Mouse (Mus musculus) v-Abl transformed pro-B cells (cell line): ENCODE measurements around the gene Rab25.

Source experiments
- in situ Hi-C, 2 experiments: fragments of 400-800 bp; cut with MboI; formaldehyde crosslinking; loops; one replicate each; pipeline ENCODE4 v1.15.1; 2025; ENCODE audit not compliant: unreplicated experiment in 2 of 2

Gene Rab25

GRCm38 (mm10) chr3:88568615-88569014, 20.5 kb upstream of the Rab25 start:
- in situ Hi-C loops = no loop called here

- in situ Hi-C loops = no loop called here
These were observed 19.8 kb upstream of the Rab25 start for GRCm38 (mm10) chr3:88567892-88568291.

DNA sequence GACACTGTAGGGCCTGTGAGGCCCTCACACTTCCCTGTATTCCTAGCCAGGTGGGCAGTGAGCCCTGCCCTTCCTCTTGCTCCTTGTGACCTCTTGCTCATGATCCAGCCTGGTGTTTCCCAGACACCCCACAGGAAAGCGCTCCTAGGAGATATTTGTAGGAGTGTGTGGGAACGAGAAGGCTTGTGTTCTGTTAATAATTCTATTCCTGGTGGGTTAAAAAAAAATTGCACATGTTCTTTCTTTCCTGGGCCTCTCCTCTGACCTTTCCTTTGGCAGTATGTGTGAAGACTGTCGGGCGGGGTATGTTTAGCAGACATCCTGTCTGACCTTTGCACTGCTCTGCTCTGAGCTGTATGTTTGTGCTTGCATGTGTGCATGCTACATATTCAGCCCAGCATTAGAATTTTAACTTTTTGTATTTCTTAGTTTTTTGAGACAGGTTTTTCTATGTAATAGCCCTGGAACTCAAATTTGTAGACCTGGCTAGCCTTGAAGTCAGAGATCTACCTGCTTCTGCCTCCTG, 18.5 kb upstream of the Rab25 start:
- in situ Hi-C loops = no loop called here

DNA sequence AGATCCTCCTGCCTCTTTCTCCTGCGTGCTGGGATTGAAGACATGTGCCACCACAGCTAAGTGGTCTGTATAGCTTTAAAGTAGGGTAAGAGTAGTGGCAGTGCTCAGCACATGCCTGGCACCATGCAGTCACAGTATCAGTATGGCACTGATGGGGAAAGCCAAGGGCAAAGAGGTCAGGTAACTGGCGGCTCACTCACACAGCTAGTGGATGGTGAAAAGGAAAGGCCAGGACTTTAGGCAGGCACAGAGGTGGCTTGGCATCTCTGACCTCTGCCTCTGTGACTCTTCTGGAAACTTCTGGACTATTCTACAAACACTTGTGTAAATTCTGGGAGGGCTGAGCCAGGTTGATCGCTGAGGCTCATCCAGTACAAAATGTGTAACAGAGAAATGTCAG, 18.0 kb upstream of the Rab25 start:
- in situ Hi-C loops = no loop called here

- in situ Hi-C loops = no loop called here
These were observed 15.9 kb upstream of the Rab25 start for GRCm38 (mm10) chr3:88563966-88564365.

- in situ Hi-C loops = no loop called here
These were observed 15.3 kb upstream of the Rab25 start for GRCm38 (mm10) chr3:88563442-88563841.

DNA sequence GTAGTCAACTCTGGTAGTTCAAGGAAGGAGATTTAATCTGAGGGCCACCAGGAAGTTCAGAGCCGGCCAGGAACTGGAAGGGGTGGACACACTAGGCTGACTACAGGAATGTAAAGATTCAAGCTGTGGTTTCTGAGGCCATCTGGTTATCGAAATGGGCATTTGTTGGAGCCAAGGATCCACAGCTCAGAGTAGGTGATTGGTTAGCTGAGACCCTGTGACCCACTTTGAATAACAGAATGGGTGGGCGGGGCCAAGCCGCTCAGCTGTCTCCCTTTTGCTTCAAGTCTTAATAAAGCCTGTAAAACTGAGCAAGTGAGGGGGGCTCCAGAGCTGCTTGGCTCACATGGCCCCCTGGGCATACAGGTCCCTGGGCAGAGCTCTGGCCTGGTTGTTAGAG, 13.9 kb upstream of the Rab25 start:
- in situ Hi-C loops = no loop called here

DNA sequence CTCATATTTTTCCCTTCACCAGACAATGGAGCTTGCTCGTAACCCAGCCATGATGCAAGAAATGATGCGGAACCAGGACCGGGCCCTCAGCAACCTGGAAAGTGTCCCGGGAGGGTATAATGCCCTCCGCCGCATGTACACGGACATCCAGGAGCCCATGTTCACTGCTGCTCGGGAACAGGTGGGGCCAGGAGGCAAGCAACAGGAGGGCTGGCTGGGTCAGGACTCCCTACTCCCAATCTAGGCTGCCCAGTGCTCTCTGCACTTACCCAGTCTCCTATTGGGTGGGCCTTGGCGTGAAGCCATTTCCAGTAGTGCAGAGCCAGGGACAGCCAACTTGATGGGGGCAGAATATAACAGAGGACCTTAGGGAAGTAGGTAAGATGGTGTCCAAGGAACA, 11.5 kb upstream of the Rab25 start:
- in situ Hi-C loops = no loop called here

GRCm38 (mm10) chr3:88556616-88557015, 8.5 kb upstream of the Rab25 start:
- in situ Hi-C loops = no loop called here

DNA sequence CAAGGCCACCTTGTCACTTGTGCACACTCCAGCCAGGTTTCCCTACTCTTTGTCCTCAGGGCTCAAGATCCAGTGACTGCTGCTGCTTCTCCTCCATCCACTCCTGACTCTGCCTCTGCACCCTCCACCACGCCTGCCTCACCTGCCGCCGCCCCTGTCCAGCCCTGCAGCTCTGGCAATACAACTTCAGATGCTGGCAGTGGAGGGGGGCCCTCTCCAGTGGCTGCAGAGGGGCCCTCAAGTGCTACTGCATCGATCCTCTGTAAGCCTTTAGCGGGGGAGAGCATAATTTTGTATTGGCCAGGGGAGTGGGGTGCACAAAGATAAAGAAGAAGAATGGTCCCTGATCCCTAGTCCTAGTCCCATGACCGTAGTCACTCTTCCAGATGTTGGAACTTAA, 7.6 kb upstream of the Rab25 start:
- in situ Hi-C loops = no loop called here

DNA sequence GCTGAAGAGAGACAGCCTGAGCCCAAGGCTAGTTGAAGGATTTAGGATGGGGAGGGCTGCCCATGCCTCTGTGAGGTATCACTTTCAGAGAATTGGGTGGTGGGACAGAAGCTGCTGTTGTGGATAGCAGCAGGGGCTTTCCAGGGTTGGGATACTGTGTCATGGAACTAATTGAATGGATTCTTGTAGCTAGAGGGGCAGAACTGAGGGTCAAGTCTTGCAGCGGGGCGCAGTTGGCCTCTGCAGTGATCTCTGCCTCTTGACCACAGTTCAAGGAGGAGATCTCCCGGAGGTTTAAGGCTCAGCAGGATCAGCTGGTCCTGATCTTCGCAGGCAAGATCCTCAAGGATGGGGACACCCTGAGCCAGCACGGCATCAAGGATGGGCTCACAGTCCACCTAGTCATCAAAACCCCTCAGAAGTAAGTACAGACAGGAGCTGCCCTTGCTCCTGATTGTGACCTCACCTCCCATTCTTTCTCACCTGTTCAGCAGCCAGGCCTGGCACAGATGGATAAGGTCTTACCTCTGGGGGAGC, 7.0 kb upstream of the Rab25 start:
- in situ Hi-C loops = no loop called here

- in situ Hi-C loops = no loop called here
These were observed 5.9 kb upstream of the Rab25 start for GRCm38 (mm10) chr3:88553880-88554586.

DNA sequence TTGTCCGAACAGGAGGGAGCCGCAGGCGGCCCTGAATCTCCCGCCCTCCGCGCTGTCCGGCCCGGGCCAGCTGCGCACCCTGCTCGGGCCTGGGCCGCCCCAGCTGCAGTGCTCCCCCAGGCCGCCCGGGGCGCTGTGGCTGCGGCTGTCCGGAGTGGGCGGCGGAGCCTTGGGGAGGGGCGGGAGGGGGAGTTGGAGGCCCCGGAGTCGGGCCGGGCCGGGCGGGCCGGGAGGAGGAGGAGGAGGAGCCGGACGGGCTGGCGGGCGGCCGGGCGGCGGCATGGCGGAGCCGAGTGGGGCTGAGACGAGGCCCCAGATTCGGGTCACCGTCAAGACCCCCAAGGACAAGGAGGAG, 5.4 kb upstream of the Rab25 start, which contains the start of gene Ubqln4:
TSS of gene Ubqln4 (plus strand) at position 234 of the 355 bp plus-strand sequence.
- in situ Hi-C loops = no loop called here

GRCm38 (mm10) chr3:88552676-88553524, 4.8 kb upstream of the Rab25 start, which contains the start of gene Lamtor2:
Gene Lamtor2, minus strand, starts transcription at chr3:88553074.
- in situ Hi-C loops = no loop called here

- in situ Hi-C loops = no loop called here
These were observed 4.1 kb upstream of the Rab25 start for GRCm38 (mm10) chr3:88552082-88552645.

DNA sequence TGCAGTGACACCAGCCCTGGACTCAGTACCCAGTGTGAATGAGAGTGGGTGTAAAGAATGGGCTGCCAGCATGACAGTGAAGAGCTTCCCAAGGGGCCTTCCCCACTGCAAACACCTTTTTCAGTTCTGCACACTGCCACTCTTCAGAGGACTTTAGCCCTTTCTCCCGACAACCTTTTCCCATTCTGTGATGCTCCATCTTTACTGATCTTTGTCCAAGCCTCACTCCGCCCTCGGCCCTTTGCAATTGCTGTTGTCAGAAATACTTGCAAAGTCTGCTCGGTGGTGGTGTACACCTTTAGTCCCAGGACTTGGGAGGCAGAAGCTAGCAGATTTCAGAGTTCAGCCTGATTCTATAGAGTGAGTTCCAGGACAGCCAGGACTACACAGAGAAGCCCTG, 3.5 kb upstream of the Rab25 start:
- in situ Hi-C loops = no loop called here

- in situ Hi-C loops = no loop called here
These were observed 1.3 kb downstream of the Rab25 start for GRCm38 (mm10) chr3:88546674-88547418.

- in situ Hi-C loops = no loop called here
These were observed 3.0 kb downstream of the Rab25 start for GRCm38 (mm10) chr3:88544955-88545591.

- in situ Hi-C loops = no loop called here
These were observed 3.6 kb downstream of the Rab25 start for GRCm38 (mm10) chr3:88544514-88544913.
